Mouse (Mus musculus): ENCODE results near the gene Olfr1369-ps1.

DNA sequence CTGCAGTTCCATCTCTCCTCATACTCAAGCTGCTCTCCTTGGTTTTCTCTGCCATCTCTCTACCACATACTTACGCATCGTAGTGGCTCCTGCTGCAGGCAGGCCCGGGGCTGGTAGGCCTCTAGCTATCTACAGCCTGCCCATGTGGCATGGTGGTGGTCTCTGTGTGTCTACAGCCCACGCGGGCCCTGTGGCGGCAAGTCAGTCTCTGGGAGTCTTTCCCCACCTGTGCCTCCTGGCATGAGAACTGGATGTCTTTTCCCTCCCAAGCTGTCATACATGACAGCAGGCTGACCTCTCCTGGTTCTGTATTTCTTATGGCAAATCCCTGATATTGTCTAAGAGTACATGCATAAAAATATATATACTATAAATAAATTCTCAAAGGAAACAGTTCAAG lies 842 bp upstream of the Olfr1369-ps1 start:
- no peak for TF ChIP-seq POLR2A (IDR thresholded peaks at IDR 0.05; ENCODE audit: borderline replicate concordance, control insufficient read depth, low read depth, low read length)
- TF ChIP-seq CTCF (IDR thresholded peaks at IDR 0.05; ENCODE audit: control insufficient read depth, insufficient read depth, low read length) = no peak

Data from bone marrow, adult 2 months (tissue).